Mouse (Mus musculus) C2C12 (cell line): ENCODE measurements around the gene Ptrh2.

Source experiments
- CEBPB ChIP-seq: IDR thresholded peaks from one replicate; pipeline ENCODE4 v1.6.1; 2011; ENCODE audit warnings: low read depth, mild to moderate bottlenecking, control low read depth, moderate library complexity
- CTCF ChIP-seq: IDR thresholded peaks from one replicate; pipeline ENCODE4 v1.5.1; 2011; ENCODE audit not compliant: control insufficient read depth, insufficient read depth, insufficient read length
- FOSL1 ChIP-seq: IDR thresholded peaks from one replicate; pipeline ENCODE4 v1.8.0; 2011; ENCODE audit warnings: mild to moderate bottlenecking, low read length; ENCODE audit not compliant: poor library complexity, insufficient read depth, severe bottlenecking
- MAX ChIP-seq: IDR thresholded peaks from one replicate; pipeline ENCODE4 v1.6.1; 2011; ENCODE audit warnings: mild to moderate bottlenecking, control low read depth
- MYOG ChIP-seq: IDR thresholded peaks from one replicate; pipeline ENCODE4 v1.6.1; 2011; ENCODE audit not compliant: control insufficient read depth, insufficient read length; ENCODE audit errors: extremely low read depth
- USF1 ChIP-seq: IDR thresholded peaks from one replicate; pipeline ENCODE4 v1.6.1; 2011; ENCODE audit warnings: low read depth, mild to moderate bottlenecking, control low read depth, moderate library complexity

DNA sequence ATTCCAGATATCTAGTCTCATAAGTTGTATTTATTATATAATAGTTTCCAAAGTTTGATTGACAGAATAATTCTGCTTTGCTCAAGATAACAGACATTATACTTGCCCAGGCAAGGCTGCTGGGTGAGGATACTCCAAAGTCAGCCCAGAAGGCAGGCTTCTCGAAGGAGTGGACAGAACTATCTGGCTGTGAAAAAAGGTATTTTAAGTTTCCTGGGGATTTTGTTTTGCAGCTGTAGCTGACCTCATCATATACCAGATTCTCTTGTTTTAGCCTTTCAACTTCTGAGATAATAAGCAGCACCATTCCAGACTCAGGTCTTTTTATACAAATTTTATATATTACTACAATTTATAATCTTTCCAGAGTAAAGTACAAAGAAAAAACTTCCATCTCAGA, 34.2 kb upstream of the Ptrh2 start:
- TF ChIP-seq CTCF, result no peak
- no peak for TF ChIP-seq MYOG
- no peak for TF ChIP-seq USF1
- TF ChIP-seq FOSL1, result no peak
- no peak for TF ChIP-seq CEBPB
- no peak for TF ChIP-seq MAX
